Mouse (Mus musculus) gastrocnemius, adult 8-10 months (tissue): ENCODE measurements around the gene Rfwd3. TPM values are rescaled to one million over a fixed set of nuclear protein-coding genes. Genes with fewer than 3 reads are reported as not detected.
"Not testable (repeated sequence)": the region's sequence is repeated elsewhere in the genome, so short reads cannot be mapped to it uniquely, and the experiment has no call there.

Experiments
- DNase-seq, 2 experiments: peaks; one replicate each; pipeline ENCODE4 v3.0.0; 2022; ENCODE audit warnings: low spot score in 2 of 2
- total RNA-seq, 4 experiments: library from RNA; stranded (reverse); gene quantifications; 2 replicates each; pipeline ENCODE4 v1.2.4; 2022

The Rfwd3 gene
- 1 to 10 TPM; 4.1 to 4.7 (median 4.2) TPM for total RNA-seq

DNA sequence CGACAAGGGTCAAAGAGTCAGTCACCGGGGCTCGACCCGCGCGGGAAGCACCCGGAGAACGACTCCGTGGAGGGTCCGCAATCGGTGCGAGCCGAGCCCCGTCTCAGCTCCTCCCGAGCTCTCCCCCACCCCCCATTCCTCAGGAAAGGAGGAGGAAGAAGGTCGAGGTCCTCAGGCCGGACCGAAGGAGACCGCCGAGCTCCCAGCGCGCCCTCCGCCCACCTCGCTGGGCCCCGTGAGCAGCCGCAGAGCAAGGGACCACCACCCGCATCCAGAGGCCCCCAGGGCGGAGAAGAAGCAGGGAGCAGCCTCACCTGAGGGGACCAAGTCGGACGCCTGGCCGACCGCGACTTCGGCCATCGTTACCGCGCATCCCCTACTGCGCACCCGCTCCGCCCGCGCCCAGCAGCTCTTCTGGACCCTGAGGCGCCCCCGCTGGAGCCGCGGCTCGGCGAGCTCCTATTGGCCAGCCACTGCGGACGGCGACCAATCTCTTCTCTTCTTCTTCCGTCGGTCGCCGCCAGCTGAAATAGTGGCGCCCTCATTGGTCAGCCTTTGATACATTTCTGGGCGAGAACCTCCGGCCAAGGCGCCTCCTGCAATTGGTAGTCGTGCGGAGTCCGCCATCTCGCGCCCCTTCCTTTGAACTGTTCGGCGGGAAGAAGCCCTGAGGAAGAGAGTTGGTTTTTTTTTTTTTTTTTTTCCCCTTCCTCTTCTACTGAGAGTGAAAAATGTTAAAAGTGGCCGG, at the start of gene Rfwd3:
Rfwd3 (minus strand) TSS at position 402 of the 748 bp plus-strand sequence.
- DNase-seq = peak; percentile 95 to 97

DNA sequence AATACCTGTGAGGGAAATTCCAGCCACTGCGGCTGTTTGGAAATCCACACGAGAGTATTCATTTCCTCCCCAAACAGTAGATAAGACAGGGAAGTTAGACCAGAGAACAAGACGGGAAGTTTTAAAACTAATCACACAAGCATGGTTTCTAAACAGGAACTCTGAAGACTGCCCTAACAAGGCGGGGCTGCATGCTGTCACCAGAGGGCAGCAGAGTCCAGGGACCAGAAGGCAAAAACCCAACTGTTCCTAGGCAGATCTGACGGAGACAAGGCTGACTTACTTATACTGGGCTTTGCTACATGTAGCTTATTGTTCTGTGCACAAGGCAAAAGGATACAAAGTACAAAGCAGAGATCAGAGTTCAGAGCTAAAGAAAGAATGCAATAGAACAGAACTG, 43.2 kb upstream of the Rfwd3 start:
- DNase-seq = peak; percentile 47 to 55

DNA sequence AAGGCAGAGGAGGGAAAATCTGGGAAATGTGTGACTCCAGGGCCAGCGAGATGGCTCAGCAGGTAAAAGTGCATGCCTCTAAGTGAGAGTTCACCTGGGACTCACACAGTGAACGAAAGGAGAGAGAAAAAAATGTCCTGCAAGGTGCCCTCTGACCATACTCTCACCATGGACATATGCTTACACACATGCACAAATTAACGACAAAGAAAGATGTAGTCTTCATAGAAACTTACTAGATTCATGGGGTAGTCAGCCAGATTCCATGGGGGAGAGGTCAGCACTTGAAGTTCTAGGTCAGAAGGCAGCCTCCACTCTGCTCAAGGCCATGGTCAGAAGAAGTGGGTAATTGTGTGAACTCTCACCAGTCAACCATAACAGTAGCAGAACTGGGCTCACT, 40.2 kb upstream of the Rfwd3 start:
- DNase-seq = no peak

DNA sequence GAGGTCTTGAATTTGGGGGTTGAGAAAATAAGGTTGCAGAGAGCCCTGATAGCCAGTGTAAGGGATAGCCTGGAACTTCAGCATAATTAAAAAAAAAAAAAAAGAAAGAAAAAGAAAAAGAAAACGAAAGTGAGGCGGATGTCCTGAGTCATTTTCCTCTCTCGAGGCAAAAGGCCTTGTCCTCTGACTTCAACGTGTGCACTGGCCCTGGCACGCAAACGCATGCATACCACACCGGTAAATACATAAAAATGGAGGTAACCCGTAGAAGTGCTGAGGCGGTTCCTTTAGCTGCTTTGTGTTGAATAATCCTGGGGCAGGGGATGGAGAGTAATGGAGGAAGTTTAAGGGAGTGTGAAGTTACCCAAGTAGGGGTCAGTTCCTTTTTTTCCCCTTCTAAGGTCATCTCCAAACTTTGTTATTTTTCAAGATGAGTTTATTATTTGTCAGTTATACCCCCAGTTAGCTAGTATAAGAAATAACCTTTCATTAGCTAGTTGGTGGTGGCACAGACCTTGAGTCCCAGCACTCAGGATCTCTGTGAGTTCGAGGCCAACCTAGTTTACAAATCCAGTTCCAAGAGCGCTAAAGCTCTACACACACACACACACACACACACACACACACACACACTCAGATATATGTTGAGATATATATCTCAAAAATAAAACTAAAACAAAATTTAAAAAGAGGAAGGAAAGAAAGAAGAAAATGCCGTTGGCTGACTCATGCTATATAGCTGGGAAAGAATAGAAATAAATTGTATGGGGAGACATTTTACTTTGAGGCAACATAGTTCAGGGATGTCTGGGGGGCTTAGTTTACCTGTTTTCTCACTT, 38.6 kb upstream of the Rfwd3 start:
- no peak for DNase-seq

DNA sequence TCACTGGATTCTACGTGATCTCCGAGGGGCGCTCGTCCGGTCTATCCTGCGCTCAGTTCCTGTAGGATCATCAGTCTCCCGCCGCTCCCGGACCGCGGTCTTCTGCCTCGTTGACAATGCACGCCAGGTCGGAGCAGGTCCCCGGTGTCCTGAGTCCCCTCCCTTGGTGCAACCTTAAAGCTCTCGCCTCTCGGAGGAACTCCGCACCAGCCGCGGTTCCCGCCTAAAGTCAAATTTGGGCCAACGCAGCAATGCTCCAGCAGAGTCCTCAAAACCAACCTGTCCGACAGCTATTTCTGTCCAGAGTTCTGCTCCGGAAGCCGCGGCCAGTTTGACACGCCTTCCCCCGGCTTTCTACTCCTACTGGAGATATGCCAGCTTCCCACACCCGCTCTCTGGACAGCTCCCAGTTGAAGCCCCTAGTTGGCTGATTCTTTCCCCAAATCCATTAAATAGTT, 37.9 kb upstream of the Rfwd3 start, which contains the start of gene Mlkl:
Mlkl (minus strand) TSS at position 288 of the 458 bp plus-strand sequence.
- peak; percentile 5 to 15 for DNase-seq

DNA sequence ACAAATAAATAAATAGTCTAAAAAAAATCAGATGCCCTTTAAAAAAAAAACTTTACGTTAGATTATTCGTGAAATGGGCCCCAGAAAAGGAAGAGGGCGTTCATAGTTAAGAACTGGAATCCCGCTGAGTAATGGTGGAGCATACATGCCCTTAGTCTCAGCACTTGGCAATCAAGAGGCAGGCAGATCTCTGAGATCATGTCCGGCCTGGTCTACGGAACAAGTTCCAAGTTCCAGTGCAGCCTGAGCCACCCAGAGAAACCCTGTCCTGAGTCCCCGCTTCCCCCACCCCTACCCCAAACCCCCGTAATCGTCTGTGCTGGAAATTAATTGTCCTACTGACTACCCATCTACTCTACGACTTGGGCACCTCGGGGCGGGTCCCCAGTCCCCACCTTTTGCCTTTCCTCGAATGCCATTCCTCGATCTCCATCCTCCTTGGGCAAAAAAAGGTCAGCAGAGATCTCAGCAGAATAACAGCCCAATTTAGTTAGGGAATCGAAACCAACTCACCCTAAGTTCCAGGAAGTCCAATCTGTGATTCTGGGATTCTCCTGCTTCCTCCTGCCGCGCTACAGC, 37.4 kb upstream of the Rfwd3 start:
- DNase-seq = no peak

DNA sequence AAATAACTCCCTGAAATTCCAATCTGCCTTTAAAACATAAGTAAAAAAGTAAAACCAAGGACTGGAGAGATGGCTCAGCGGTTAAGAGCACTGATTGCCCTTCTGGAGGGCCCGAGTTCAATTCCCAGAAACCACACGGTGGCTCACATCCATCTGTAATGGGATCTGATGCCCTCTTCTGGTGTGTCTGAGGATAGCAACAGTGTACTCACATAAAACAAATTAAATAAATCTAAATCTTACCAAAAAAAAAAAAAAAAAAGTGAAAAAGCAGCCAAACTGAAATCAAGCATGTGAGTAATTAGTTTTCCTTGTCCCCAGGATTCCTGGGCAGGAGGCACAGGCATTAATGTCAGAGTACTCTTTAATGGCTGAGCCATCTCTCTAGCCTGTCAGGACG, 36.7 kb upstream of the Rfwd3 start:
- no peak for DNase-seq

DNA sequence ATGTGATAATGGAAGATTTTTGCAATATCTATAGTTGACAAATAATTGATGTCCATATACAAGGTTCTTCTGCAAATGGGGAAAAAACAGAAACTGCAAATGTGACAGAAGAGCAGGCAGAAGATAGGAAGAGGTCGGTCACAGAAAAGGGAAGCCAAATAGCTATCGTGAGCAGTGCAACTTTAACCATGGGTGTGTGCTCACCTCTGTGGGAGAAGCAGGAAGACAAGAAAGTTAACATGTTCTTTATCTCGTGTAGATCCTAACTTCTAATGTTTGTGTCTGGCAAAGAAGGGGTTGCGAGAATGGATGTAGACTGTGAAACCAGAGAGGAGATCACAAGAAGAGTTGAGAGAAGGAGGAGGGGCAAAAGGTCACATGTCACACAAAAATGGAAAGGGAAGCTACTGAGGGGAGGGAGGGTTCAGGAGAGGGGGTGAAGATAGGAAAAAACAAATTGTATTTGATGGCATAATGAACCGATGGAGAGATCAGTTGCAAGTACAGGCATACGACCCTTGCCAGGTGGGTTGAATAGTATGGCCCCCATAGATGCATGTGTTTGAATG, 25.3 kb upstream of the Rfwd3 start:
- DNase-seq = no peak

DNA sequence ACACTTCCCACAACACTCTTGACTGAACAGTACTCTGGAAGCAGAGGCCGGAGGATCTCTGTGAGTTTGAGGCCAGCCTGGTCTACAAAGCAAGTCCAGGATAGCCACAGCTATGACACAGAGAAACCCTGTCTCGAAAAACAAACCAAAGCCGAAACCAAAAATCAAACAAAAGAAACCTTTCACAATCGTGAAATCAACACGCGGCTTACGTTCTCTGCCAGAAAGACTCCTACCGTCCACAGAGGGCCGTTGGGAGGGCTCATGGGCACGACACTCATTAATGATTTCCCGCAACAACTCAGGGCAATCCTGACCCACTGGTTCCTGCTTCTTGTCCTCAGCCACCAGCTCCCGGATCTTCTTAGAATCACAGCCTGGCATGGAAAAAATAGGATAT, 14.7 kb upstream of the Rfwd3 start:
- no peak for DNase-seq

DNA sequence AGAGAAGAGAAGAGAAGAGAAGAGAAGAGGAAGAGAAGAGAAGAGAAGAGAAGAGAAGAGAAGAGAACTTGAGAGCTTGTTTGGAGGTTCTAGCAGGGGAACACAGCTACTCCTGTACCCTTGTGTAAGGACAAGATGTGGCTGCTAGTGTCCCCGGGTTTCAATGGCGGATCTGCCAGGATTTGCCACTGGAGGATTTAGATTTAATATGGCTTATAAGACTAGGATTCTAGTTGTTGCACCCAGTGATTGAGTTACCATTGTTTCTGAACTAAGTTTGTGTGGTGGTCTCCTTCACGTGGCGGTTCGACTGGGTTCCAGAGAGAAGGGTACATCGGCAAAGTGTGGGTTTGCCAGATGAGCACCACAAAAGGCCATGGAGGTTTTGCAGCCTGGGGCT, 13.9 kb upstream of the Rfwd3 start:
- DNase-seq = not testable (repeated sequence)

DNA sequence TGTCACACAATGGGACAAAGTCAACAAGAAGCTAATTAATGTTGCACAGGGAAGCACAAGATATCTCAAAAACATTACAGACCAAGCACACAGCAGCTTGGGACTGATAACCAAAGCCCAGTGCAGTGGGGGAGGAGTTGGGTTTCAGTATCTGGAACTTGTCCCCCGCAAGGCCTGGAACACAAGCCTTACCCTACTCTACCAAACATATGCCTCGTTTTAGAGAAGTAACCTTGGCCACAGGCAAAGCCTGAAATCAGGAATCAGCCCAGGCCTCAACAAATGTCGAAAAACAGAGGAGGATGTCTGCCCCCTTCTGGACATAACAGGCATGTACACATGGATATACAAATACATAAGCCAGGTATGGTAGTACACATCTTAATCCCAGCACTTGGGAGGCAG, 12.7 kb upstream of the Rfwd3 start:
- DNase-seq = no peak

DNA sequence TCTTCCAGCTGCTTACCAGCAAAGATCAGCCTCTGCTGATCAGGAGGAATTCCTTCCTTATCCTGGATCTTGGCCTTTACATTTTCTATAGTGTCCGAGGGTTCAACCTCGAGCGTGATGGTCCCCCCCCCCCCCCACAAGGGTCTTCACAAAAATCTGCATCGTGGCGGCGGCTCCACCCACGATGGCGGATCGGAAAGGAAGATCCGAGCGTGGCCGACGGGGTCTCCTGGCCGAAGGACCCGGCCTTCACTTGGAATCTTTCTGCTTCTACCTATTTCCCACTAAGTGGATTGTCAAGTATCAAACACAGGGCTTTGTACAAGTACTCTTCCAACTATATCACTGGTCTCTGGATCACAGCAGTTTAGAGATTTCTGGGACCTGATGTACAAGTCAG, 10.0 kb upstream of the Rfwd3 start:
- not testable (repeated sequence) for DNase-seq

DNA sequence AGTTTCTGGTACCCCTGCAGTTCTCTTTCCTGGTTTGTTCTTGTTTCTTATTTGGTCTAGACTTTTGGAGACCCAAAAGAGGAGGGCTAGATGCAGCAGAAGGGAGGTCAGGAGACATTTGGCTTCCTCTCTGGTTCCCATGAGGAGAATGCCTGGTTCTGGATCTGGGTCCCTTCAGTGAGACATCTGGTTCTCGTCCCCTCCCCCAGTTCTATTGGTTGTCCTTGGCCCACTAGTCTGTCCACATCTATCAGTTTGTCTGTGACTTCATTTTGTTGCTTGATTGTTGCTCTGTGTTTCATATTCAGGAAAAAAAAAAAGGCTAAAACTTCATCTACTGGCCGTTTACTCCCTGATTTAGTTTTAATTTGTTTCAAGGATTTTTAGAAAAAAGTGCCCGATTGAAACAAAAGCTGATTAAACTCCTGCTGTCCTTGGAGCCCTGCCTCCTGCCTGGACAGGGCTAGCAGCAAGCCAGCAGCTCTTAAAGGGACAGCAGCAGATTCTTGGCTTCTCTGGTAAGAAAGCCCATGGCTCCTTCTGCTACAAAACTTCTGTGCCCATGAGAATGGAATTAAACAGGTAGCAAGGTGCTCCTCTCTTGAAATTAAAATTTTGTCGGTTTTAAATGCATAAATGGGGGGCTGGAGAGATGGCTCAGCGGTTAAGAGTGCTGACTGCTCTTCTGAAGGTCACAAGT, 5.2 kb upstream of the Rfwd3 start:
- DNase-seq = no peak

DNA sequence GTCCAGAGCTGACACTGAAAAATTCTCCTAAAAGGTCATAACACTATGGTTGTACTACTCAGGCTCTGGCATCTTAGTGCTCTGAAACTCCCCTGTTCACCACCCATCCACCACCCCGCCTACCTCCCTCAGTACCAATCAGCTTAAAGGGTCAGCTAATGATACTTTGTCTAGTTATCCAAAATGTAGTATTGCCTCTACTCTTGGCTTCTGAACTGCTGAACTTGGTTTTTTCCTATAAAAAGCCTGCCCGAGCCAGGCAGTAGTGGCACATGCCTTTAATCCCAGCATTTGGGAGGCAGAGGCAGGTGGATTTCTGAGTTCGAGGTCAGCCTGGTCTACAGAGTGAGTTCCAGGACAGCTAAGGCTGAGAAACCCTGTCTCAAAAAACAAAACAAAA, 4.3 kb upstream of the Rfwd3 start:
- DNase-seq = no peak

DNA sequence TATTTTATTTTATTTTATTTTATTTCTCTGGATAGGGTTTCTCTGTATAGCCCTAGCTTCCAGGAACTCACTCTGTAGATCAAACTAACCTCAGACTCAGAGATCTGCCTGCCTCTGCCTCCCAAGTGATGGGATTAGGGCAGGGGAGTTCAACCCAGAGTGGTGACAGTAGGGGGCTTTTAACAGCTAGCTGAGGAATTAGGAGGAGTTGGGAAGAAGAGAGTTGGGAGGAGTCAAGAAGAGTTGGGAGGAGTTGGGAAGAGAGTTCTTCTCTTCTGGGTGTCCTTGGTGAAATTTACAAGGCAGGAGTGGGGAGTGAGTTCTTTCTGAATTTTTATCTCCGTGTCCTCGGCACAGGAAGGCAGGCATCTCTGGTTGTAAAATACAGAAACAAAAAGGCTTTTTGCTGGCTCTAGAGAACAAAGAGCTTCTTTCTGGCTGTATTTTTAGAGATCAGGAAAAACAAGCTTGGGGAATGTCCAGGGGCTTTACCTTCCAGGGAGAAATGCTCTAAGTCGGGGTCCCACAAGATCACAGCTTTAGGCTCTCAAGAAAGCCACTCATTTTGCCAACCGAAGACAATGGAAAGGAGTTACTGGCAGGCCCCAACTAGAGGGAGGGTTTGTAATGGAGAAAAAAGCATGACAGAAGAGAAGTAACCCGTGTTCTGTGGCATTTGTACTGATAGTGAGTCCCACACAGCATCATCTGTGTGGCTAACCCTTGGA, 3.2 kb upstream of the Rfwd3 start:
- not testable (repeated sequence) for DNase-seq

DNA sequence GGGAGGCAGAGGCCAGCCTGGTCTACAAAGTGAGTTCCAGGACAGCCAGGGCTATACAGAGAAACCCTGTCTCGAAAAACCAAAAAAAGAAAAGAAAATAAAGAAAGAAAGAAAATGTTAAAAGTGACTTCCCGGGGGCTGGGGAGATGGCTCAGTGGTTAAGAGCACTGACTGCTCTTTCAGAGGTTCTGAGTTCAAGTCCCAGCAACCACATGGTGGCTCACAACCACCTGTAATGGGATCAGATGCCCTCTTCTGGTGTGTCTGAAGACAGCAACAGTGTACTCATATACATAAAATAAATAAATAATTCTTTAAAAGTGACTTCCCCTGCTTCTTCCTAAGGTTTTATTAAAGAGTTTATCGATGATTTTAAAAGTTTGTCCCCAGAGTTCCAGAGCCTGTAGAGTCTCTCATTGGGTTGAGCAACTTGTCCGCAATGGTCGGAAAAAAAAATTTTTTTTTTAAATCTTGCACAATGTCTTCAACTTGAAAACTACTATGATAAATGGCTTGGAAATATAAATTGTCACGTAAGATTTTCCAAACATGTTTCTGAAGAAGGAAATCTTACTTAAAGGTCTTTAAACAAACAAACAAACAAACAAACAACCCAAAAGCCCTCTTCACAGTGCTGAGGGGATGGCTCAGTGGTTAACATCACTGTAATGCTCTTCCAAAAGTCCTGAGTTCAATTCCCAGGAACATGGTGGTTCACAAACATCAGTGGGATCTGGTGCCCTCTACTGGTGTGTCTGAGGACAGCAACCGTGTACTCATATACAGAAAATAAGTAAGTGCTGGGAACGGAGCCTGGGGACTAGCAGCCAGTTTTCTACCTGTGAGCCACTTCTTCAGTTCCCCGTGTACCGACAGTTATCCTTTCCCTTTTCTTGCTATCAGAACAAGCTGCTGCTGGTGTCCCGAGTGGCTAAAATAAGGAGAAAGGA, 850 bp upstream of the Rfwd3 start:
- DNase-seq = peak in 1 of 2 experiments; percentile 7

DNA sequence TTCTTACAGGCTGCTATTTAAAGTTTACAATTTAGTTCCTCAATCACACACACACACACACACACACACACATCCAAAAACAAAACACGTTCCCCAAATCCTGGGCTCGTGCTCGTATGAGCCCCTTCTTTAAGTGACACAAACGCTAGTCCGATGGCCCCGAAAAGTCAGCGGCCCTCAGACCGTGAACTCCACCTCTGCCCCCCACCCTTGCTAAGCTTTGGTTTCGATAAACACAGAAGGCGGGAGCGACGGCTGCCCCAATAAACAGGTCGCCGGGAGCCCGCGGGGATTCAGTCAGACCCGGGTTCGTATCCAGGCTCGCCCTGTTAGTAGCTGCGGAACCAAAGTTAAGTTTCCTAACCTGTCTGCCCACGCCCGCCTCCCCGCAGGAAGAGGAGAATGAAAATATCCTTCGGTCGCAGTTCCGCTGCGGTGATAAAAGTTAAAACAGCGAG, 630 bp downstream of the Rfwd3 start:
- peak; percentile 6 to 20 for DNase-seq

DNA sequence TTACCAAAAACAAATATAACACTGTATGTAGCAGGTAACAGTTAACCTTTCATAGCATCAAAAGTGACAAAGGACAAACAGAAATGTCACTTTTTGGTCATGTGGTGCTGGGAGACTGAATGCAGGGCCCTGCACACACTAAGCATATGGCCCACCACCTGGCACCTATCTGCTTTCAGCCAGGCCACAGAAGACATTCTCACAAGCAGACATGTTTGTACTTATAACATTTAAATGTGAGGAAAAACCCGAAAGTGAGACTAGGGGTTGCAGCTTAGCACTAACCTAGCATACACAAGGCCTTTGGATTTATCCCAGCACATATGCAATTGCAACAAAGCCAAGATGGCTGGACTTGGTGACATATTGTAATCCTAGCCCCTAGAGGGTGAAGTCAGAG, 2.0 kb downstream of the Rfwd3 start:
- DNase-seq = no peak

DNA sequence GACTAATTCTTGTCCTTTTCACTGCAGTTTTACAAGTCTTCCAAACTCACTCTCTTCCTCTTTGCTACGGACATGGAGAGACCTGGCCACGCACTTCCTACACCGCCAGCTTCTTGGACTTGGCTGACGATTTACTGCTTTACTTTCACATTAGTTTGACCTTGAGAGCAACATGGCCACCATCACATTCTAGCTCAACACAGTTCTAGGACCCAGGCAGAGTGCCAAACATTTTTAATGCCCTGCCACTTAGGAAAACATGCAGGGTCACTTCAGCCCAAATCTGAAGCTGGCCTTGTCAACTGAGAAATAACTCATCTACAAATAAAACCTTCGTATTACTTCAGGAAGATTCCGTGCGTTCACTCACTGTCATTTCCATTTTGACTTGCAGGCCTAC, 8.3 kb downstream of the Rfwd3 start:
- DNase-seq = no peak
